Mouse (Mus musculus) duodenum, adult 2 months (tissue): ENCODE results near the gene Yy1. TPM values are rescaled to one million over a fixed set of nuclear protein-coding genes. Genes with fewer than 3 reads are reported as not detected.

Experiments
- polyA plus RNA-seq: library from polyadenylated mRNA; depleted of rRNA; stranded (reverse); fragments of >200 nt; gene quantifications from 2 replicates; pipeline ENCODE4 v1.2.3, GENCODE M21; 2012; ENCODE audit warnings: low replicate concordance; rRNA removed

Yy1 gene
- polyA plus RNA-seq = 8.6 and 13.8 TPM in 2 replicates

GRCm38 (mm10) chr12:108792546-108793452 is at the start of gene Yy1:
Gene Yy1, plus strand, starts transcription at chr12:108792973.

GRCm38 (mm10) chr12:108835840-108836409 is 43.2 kb downstream of the Yy1 start, which contains the start of the genes Slc25a29 and Slc25a47:
Gene Slc25a29, minus strand, starts transcription at chr12:108835883.
Gene Slc25a47, plus strand, starts transcription at chr12:108836046.

Other genes starting within 250 kb of the Yy1 start
- 13.7 and 14.8 TPM in 2 replicates for gene Evl, start 238.3 kb upstream of the Yy1 start, polyA plus RNA-seq
- 195 and 448 TPM in 2 replicates for gene Degs2, start 90.7 kb upstream of the Yy1 start, polyA plus RNA-seq
- 5.5 and 5.6 TPM in 2 replicates for gene Slc25a29, start 42.9 kb downstream of the Yy1 start, polyA plus RNA-seq
- 7.3 and 12.1 TPM in 2 replicates for gene Slc25a47, start 43.1 kb downstream of the Yy1 start, polyA plus RNA-seq
- 3.3 and 4.9 TPM in 2 replicates for gene Wdr25, start 100.7 kb downstream of the Yy1 start, polyA plus RNA-seq
- gene Wars, start 101.2 kb downstream of the Yy1 start, polyA plus RNA-seq = 55.3 and 67.4 TPM in 2 replicates